Mouse (Mus musculus) embryonic facial prominence, embryonic 14.5 days (tissue): ENCODE measurements around the gene Olfr986. TPM values are rescaled to one million over a fixed set of nuclear protein-coding genes. Genes with fewer than 3 reads are reported as not detected.
"Not testable (repeated sequence)": the region's sequence is repeated elsewhere in the genome, so short reads cannot be mapped to it uniquely, and the experiment has no call there.

ENCODE experiments used
- ATAC-seq: fragments of 200-750 bp; cut with Nextera tagmentation; 2 replicates; pipeline ENCODE4 v1.8.0; 2017; ENCODE audit warnings: low read depth, moderate number of reproducible peaks, moderate TSS enrichment
- DNase-seq: peaks from one replicate; pipeline ENCODE4 v3.0.0-alpha.2; 2015; ENCODE audit warnings: low spot score
- H3K27ac ChIP-seq: fragments of 300-500 bp; sonication (generic); replicated peaks from 2 replicates; pipeline ENCODE4 v1.5.1; 2014; ENCODE audit warnings: low read depth, mild to moderate bottlenecking, low read length, moderate library complexity
- H3K27me3 ChIP-seq: fragments of 300-500 bp; sonication (generic); replicated peaks from 2 replicates; pipeline ENCODE4 v1.6.1; 2014; ENCODE audit warnings: low read length; ENCODE audit not compliant: control insufficient read depth, insufficient read depth
- H3K36me3 ChIP-seq: fragments of 300-500 bp; sonication (generic); 2 replicates; pipeline ENCODE4 v1.6.1; 2014; ENCODE audit warnings: low read length, mixed read lengths; ENCODE audit not compliant: control insufficient read depth, insufficient read depth
- H3K4me1 ChIP-seq: fragments of 300-500 bp; sonication (generic); 2 replicates; pipeline ENCODE4 v1.6.1; 2014; ENCODE audit warnings: antibody characterized with exemption, low read length; ENCODE audit not compliant: control insufficient read depth, insufficient read depth
- H3K4me2 ChIP-seq: fragments of 300-500 bp; sonication (generic); 2 replicates; pipeline ENCODE4 v1.6.1; 2014; ENCODE audit warnings: low read depth, mild to moderate bottlenecking, low read length, moderate library complexity, mixed read lengths
- H3K4me3 ChIP-seq: fragments of 300-500 bp; sonication (generic); 2 replicates; pipeline ENCODE4 v1.5.1; 2014; ENCODE audit warnings: low read depth, mild to moderate bottlenecking, low read length
- H3K9ac ChIP-seq: fragments of 300-500 bp; sonication (generic); 2 replicates; pipeline ENCODE4 v1.6.1; 2014; ENCODE audit warnings: low read depth, mild to moderate bottlenecking, low read length, moderate library complexity, mixed read lengths
- H3K9me3 ChIP-seq: fragments of 300-500 bp; sonication (generic); 2 replicates; pipeline ENCODE4 v1.6.1; 2016; ENCODE audit warnings: low read length; ENCODE audit not compliant: control insufficient read depth
- WGBS: fragments of 180-500 bp; shearing (Covaris S2); extraction: QIAGEN DNeasy Blood & Tissue Kit; methylation state at CpG from one replicate; pipeline ENCODE4 v1.1.7; 2014; 5-methylcytosine and 5-hydroxymethylcytosine counted together
- polyA plus RNA-seq: library from polyadenylated mRNA; unstranded; fragments of >200 nt; fragmentation: Nextera tagmentation; extraction: Ambion mirVana; gene quantifications from 2 replicates; pipeline ENCODE4 v1.2.1, GENCODE M21; 2014

Gene Olfr986
- not detected in 2 replicates for polyA plus RNA-seq

GRCm38 (mm10) chr9:40180620-40181019 lies at the start of gene Olfr986:
Olfr986 (plus strand) TSS chr9:40180920.
- DNase-seq, result no peak
- H3K36me3 ChIP-seq, result no peaks in the 10 kb centered on the region
- H3K4me2 ChIP-seq, result no peak within 1 kb of the TSS
- ATAC-seq, result no peak
- no peak within 1 kb of the TSS for H3K9ac ChIP-seq
- H3K4me3 ChIP-seq, result no peak within 1 kb of the TSS
- WGBS, result 87% methylated on average over 5 of the region's 5 CpGs
- H3K9me3 ChIP-seq, result no peaks in the 10 kb centered on the region
- no peak within 1 kb of the TSS for H3K27ac ChIP-seq
- H3K4me1 ChIP-seq, result no peaks in the 10 kb centered on the region
- H3K27me3 ChIP-seq, result no peaks in the 10 kb centered on the region

GRCm38 (mm10) chr9:40136987-40137688 lies 43.6 kb upstream of the Olfr986 start:
- H3K36me3 ChIP-seq, result no peaks in the 10 kb centered on the region

GRCm38 (mm10) chr9:40139484-40139883 lies 41.2 kb upstream of the Olfr986 start:
- DNase-seq (no peak), ATAC-seq (no peak)
- Histone ChIP-seq H3K4me1 (no peaks in the 10 kb centered on the region), H3K9ac (no peak overlapping the region), H3K4me3 (no peak overlapping the region), H3K27me3 (no peaks in the 10 kb centered on the region), H3K36me3 (no peaks in the 10 kb centered on the region), H3K27ac (no peak overlapping the region), H3K4me2 (no peak overlapping the region), H3K9me3 (no peaks in the 10 kb centered on the region)
- 68% methylated on average over 4 of the region's 4 CpGs for WGBS

More at GRCm38 (mm10) chr9:40136987-40137688, 43.6 kb upstream of the Olfr986 start:
- Histone ChIP-seq H3K27ac (no peak overlapping the region), H3K4me3 (no peak overlapping the region), H3K9me3 (no peaks in the 10 kb centered on the region), H3K27me3 (no peaks in the 10 kb centered on the region), H3K9ac (no peak overlapping the region), H3K4me1 (no peaks in the 10 kb centered on the region), H3K4me2 (no peak overlapping the region)
- ATAC-seq (no peak), DNase-seq (no peak)
- WGBS, result 66% methylated on average over 6 of the region's 6 CpGs

- Histone ChIP-seq H3K36me3 (no peaks in the 10 kb centered on the region), H3K4me3 (no peak overlapping the region), H3K4me1 (no peaks in the 10 kb centered on the region), H3K9me3 (no peaks in the 10 kb centered on the region), H3K4me2 (no peak overlapping the region), H3K27ac (no peak overlapping the region), H3K27me3 (no peaks in the 10 kb centered on the region), H3K9ac (no peak overlapping the region)
- 48% methylated on average over 1 of the region's 1 CpGs for WGBS
- ATAC-seq (no peak), DNase-seq (no peak)
These were observed 39.2 kb upstream of the Olfr986 start for GRCm38 (mm10) chr9:40141544-40141943.

- Histone ChIP-seq H3K4me1 (no peaks in the 10 kb centered on the region), H3K9ac (no peak overlapping the region), H3K9me3 (no peaks in the 10 kb centered on the region), H3K36me3 (no peaks in the 10 kb centered on the region), H3K27ac (peak overlapping the region; percentile 33; the same call in 1 of the 2 replicates), H3K4me2 (no peak overlapping the region), H3K27me3 (no peaks in the 10 kb centered on the region), H3K4me3 (no peak overlapping the region)
- WGBS, result 50% methylated on average over 4 of the region's 4 CpGs
- DNase-seq, result peak; percentile 81
- ATAC-seq, result peak; percentile 91
These were observed 25.5 kb upstream of the Olfr986 start for GRCm38 (mm10) chr9:40155118-40155644.

GRCm38 (mm10) chr9:40166446-40166845 lies 14.3 kb upstream of the Olfr986 start:
- no peak overlapping the region for H3K27ac ChIP-seq
- no peak overlapping the region for H3K9ac ChIP-seq
- no peak overlapping the region for H3K4me3 ChIP-seq
- H3K27me3 ChIP-seq, result no peaks in the 10 kb centered on the region
- H3K4me1 ChIP-seq, result no peaks in the 10 kb centered on the region
- no peaks in the 10 kb centered on the region for H3K9me3 ChIP-seq
- WGBS, result 76% methylated on average over 1 of the region's 1 CpGs
- H3K36me3 ChIP-seq, result no peaks in the 10 kb centered on the region
- DNase-seq (peak; percentile 24), ATAC-seq (no peak)
- H3K4me2 ChIP-seq, result no peak overlapping the region

- no peak overlapping the region for H3K27ac ChIP-seq
- H3K27me3 ChIP-seq, result no peaks in the 10 kb centered on the region
- no peak overlapping the region for H3K4me2 ChIP-seq
- H3K36me3 ChIP-seq, result no peaks in the 10 kb centered on the region
- no peak for ATAC-seq
- H3K4me1 ChIP-seq, result no peaks in the 10 kb centered on the region
- H3K9ac ChIP-seq, result no peak overlapping the region
- H3K9me3 ChIP-seq, result no peaks in the 10 kb centered on the region
- 70% methylated on average over 6 of the region's 6 CpGs for WGBS
- DNase-seq, result no peak
- no peak overlapping the region for H3K4me3 ChIP-seq
These were observed 3.7 kb upstream of the Olfr986 start for GRCm38 (mm10) chr9:40177017-40177416.

GRCm38 (mm10) chr9:40185166-40185565 lies 4.4 kb downstream of the Olfr986 start:
- H3K4me1 ChIP-seq, H3K27ac ChIP-seq, DNase-seq, H3K9me3 ChIP-seq, H3K27me3 ChIP-seq, H3K36me3 ChIP-seq, H3K4me2 ChIP-seq, ATAC-seq, H3K9ac ChIP-seq, H3K4me3 ChIP-seq: not testable (repeated sequence)
- WGBS, result 77% methylated on average over 2 of the region's 2 CpGs
